Mouse (Mus musculus) heart, embryonic 12.5 days (tissue): ENCODE results near the gene Gm43517. TPM values are rescaled to one million over a fixed set of nuclear protein-coding genes. Genes with fewer than 3 reads are reported as not detected.

ENCODE experiments used
- ATAC-seq: fragments of 200-750 bp; cut with Nextera tagmentation; 2 replicates; pipeline ENCODE4 v1.8.0; 2017; ENCODE audit warnings: moderate TSS enrichment, moderate library complexity; ENCODE audit not compliant: insufficient number of reproducible peaks, low FRiP score
- H3K27ac ChIP-seq: fragments of 300-500 bp; sonication (generic); 2 replicates; pipeline ENCODE4 v1.5.1; 2016; ENCODE audit warnings: mild to moderate bottlenecking, moderate library complexity; ENCODE audit not compliant: poor library complexity, severe bottlenecking
- H3K27me3 ChIP-seq: fragments of 300-500 bp; sonication (generic); replicated peaks from 2 replicates; pipeline ENCODE4 v1.6.1; 2016; ENCODE audit warnings: mild to moderate bottlenecking, moderate library complexity
- H3K36me3 ChIP-seq: fragments of 300-500 bp; sonication (generic); 2 replicates; pipeline ENCODE4 v1.6.1; 2016; ENCODE audit warnings: mild to moderate bottlenecking, moderate library complexity
- H3K4me1 ChIP-seq: fragments of 300-500 bp; sonication (generic); replicated peaks from 2 replicates; pipeline ENCODE4 v1.6.1; 2016; ENCODE audit warnings: mild to moderate bottlenecking
- H3K4me2 ChIP-seq: fragments of 300-500 bp; sonication (generic); 2 replicates; pipeline ENCODE4 v1.6.1; 2016; ENCODE audit warnings: mild to moderate bottlenecking, moderate library complexity
- H3K4me3 ChIP-seq: fragments of 300-500 bp; sonication (generic); 2 replicates; pipeline ENCODE4 v1.5.1; 2016; ENCODE audit warnings: mild to moderate bottlenecking
- H3K9ac ChIP-seq: fragments of 300-500 bp; sonication (generic); 2 replicates; pipeline ENCODE4 v1.6.1; 2016; ENCODE audit warnings: mild to moderate bottlenecking, moderate library complexity
- H3K9me3 ChIP-seq: fragments of 300-500 bp; sonication (generic); replicated peaks from 2 replicates; pipeline ENCODE4 v1.6.1; 2016; ENCODE audit warnings: mild to moderate bottlenecking, moderate library complexity
- WGBS: fragments of 180-500 bp; shearing (Covaris S2); methylation state at CpG from one replicate; pipeline ENCODE4 v1.1.7; 2016; 5-methylcytosine and 5-hydroxymethylcytosine counted together
- polyA plus RNA-seq: library from polyadenylated mRNA; unstranded; fragments of >200 nt; fragmentation: Nextera tagmentation; extraction: Ambion mirVana; gene quantifications from 2 replicates; pipeline ENCODE4 v1.2.1, GENCODE M21; 2016

Gene Gm43517
- polyA plus RNA-seq, 1 experiment from 2014 or later: not detected

GRCm38 (mm10) chr12:49387856-49388598 is 3.1 kb downstream of the Gm43517 start:
- no peaks in the 10 kb centered on the region for H3K36me3 ChIP-seq
- ATAC-seq: no peak
- 9% methylated on average over 2 of the region's 2 CpGs for WGBS
- H3K27me3 ChIP-seq: peaks cover 65% of the 10 kb centered on the region
- no peak overlapping the region for H3K4me3 ChIP-seq
- H3K27ac ChIP-seq: no peak overlapping the region
- H3K4me2 ChIP-seq: no peak overlapping the region
- peaks cover 23% of the 10 kb centered on the region for H3K4me1 ChIP-seq
- H3K9me3 ChIP-seq: peaks cover 7% of the 10 kb centered on the region; the same call in 1 of the 2 replicates
- H3K9ac ChIP-seq: no peak overlapping the region

GRCm38 (mm10) chr12:49389666-49390065 is 4.7 kb downstream of the Gm43517 start:
- ATAC-seq: no peak
- Histone ChIP-seq H3K36me3 (no peaks in the 10 kb centered on the region), H3K27ac (no peak overlapping the region), H3K27me3 (peaks cover 59% of the 10 kb centered on the region), H3K9me3 (peaks cover 7% of the 10 kb centered on the region; the same call in 1 of the 2 replicates), H3K4me3 (no peak overlapping the region), H3K9ac (no peak overlapping the region), H3K4me2 (no peak overlapping the region), H3K4me1 (peaks cover 10% of the 10 kb centered on the region)
- 1% methylated on average over 5 of the region's 5 CpGs for WGBS

- Histone ChIP-seq H3K9me3 (peaks cover 4% of the 10 kb centered on the region; the same call in 1 of the 2 replicates), H3K9ac (no peak overlapping the region), H3K27ac (no peak overlapping the region), H3K4me1 (peaks cover 10% of the 10 kb centered on the region), H3K27me3 (peaks cover 59% of the 10 kb centered on the region), H3K4me2 (no peak overlapping the region), H3K36me3 (no peaks in the 10 kb centered on the region), H3K4me3 (no peak overlapping the region)
- WGBS: 2% methylated on average over 13 of the region's 13 CpGs
- no peak for ATAC-seq
Measured at GRCm38 (mm10) chr12:49390257-49390656, 5.3 kb downstream of the Gm43517 start.

- Histone ChIP-seq H3K27ac (no peak overlapping the region), H3K9ac (0 out of 2 replicates have a peak overlapping the region, but pooled peaks have one; percentile 40), H3K36me3 (no peaks in the 10 kb centered on the region), H3K9me3 (no peaks in the 10 kb centered on the region), H3K4me1 (peaks cover 10% of the 10 kb centered on the region), H3K27me3 (peaks cover 53% of the 10 kb centered on the region), H3K4me2 (peak overlapping the region; percentile 63), H3K4me3 (peak overlapping the region; percentile 35)
- no peak for ATAC-seq
- WGBS: under 1% methylated on average over 9 of the region's 9 CpGs
Measured at GRCm38 (mm10) chr12:49390926-49391304, 5.9 kb downstream of the Gm43517 start.

- peak; percentile 80 for ATAC-seq
- Histone ChIP-seq H3K4me2 (peak overlapping the region; percentile 63), H3K4me1 (peaks cover 10% of the 10 kb centered on the region), H3K4me3 (peak overlapping the region; percentile 35), H3K27me3 (peaks cover 51% of the 10 kb centered on the region), H3K9ac (0 out of 2 replicates have a peak overlapping the region, but pooled peaks have one; percentile 40), H3K9me3 (no peaks in the 10 kb centered on the region), H3K27ac (no peak overlapping the region), H3K36me3 (no peaks in the 10 kb centered on the region)
- WGBS: under 1% methylated on average over 42 of the region's 42 CpGs
Measured at GRCm38 (mm10) chr12:49391305-49392040, 6.5 kb downstream of the Gm43517 start.

GRCm38 (mm10) chr12:49392041-49392390 is 7.0 kb downstream of the Gm43517 start:
- H3K4me1 ChIP-seq: peaks cover 10% of the 10 kb centered on the region
- H3K36me3 ChIP-seq: no peaks in the 10 kb centered on the region
- no peaks in the 10 kb centered on the region for H3K9me3 ChIP-seq
- H3K27me3 ChIP-seq: peaks cover 55% of the 10 kb centered on the region
- H3K9ac ChIP-seq: no peak overlapping the region
- H3K4me3 ChIP-seq: peak overlapping the region; percentile 35; the same call in 1 of the 2 replicates
- H3K4me2 ChIP-seq: peak overlapping the region; percentile 63
- H3K27ac ChIP-seq: no peak overlapping the region
- 5% methylated on average over 10 of the region's 10 CpGs for WGBS
- no peak for ATAC-seq

- Histone ChIP-seq H3K9ac (no peak overlapping the region), H3K4me1 (peaks cover 10% of the 10 kb centered on the region), H3K4me2 (no peak overlapping the region), H3K9me3 (no peaks in the 10 kb centered on the region), H3K36me3 (no peaks in the 10 kb centered on the region), H3K27me3 (peaks cover 59% of the 10 kb centered on the region), H3K27ac (no peak overlapping the region), H3K4me3 (no peak overlapping the region)
- no peak for ATAC-seq
- WGBS: 6% methylated on average over 5 of the region's 5 CpGs
Measured at GRCm38 (mm10) chr12:49392876-49393275, 7.9 kb downstream of the Gm43517 start.

GRCm38 (mm10) chr12:49393639-49394038 is 8.7 kb downstream of the Gm43517 start:
- no peak for ATAC-seq
- Histone ChIP-seq H3K4me2 (no peak overlapping the region), H3K4me1 (peaks cover 10% of the 10 kb centered on the region), H3K27ac (no peak overlapping the region), H3K4me3 (no peak overlapping the region), H3K27me3 (peaks cover 61% of the 10 kb centered on the region), H3K9ac (no peak overlapping the region), H3K36me3 (no peaks in the 10 kb centered on the region), H3K9me3 (no peaks in the 10 kb centered on the region)
- WGBS: 11% methylated on average over 3 of the region's 3 CpGs

- no peaks in the 10 kb centered on the region for H3K9me3 ChIP-seq
- WGBS: 4% methylated on average over 1 of the region's 1 CpGs
- H3K4me2 ChIP-seq: no peak overlapping the region
- no peak overlapping the region for H3K4me3 ChIP-seq
- H3K27me3 ChIP-seq: peaks cover 63% of the 10 kb centered on the region
- H3K27ac ChIP-seq: no peak overlapping the region
- H3K36me3 ChIP-seq: no peaks in the 10 kb centered on the region
- ATAC-seq: no peak
- peaks cover 10% of the 10 kb centered on the region for H3K4me1 ChIP-seq
- H3K9ac ChIP-seq: no peak overlapping the region
Measured at GRCm38 (mm10) chr12:49394181-49394580, 9.2 kb downstream of the Gm43517 start.

GRCm38 (mm10) chr12:49394836-49395235 is 9.9 kb downstream of the Gm43517 start:
- Histone ChIP-seq H3K4me3 (no peak overlapping the region), H3K9ac (no peak overlapping the region), H3K36me3 (no peaks in the 10 kb centered on the region), H3K9me3 (no peaks in the 10 kb centered on the region), H3K27ac (no peak overlapping the region), H3K27me3 (peaks cover 62% of the 10 kb centered on the region), H3K4me1 (peaks cover 10% of the 10 kb centered on the region), H3K4me2 (no peak overlapping the region)
- ATAC-seq: no peak
- under 1% methylated on average over 17 of the region's 17 CpGs for WGBS

GRCm38 (mm10) chr12:49395969-49396368 is 11.0 kb downstream of the Gm43517 start:
- Histone ChIP-seq H3K36me3 (no peaks in the 10 kb centered on the region), H3K27ac (no peak overlapping the region), H3K27me3 (peaks cover 65% of the 10 kb centered on the region), H3K9me3 (no peaks in the 10 kb centered on the region), H3K9ac (no peak overlapping the region), H3K4me2 (no peak overlapping the region), H3K4me3 (no peak overlapping the region), H3K4me1 (peaks cover 10% of the 10 kb centered on the region)
- ATAC-seq: no peak
- WGBS: 13% methylated on average over 2 of the region's 2 CpGs
